Mouse (Mus musculus): ENCODE data around the gene Psmd12. TPM values are rescaled to one million over a fixed set of nuclear protein-coding genes. Genes with fewer than 3 reads are reported as not detected.

Gene Psmd12
- polyA plus RNA-seq (2012; ENCODE audit: insufficient read depth, insufficient read length, low replicate concordance, missing spikeins), result not detected in 2 replicates

DNA sequence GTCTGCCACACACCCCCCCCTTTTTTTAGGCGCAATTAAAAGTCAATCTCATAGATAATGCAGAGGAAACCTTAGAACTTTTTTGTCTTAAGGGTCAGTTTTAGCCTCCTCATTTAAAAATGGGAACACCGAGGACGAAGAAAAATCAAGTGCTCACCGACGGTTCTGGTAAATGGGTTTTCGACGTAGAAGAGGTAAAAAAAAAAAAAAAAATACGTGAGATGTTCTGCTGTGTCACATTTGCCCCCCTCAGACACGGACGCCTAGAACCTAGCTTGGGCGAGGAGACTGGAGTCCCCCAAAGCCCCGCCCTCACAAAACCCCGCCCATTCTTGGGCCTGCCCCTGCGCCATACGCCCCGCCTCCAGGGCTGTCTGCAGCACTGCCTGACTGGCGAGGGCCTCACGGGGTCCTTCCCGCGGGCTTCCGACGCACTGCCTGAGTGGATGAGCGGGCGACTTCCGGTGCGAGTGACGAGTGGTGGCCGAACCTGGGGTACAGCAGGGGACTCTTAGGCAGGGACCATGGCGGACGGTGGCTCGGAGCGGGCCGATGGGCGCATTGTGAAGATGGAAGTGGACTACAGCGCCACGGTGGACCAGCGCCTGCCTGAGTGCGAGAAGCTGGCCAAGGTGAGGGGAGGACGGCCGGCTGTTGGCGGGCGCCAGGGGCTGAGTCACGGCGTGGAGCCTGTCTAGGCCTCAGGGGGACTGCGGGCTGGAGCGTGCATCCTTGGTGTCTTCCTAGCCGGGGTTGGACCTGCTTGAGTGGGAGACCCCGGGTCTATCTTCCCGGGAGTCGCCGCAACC lies at the start of gene Psmd12:
Gene Psmd12, plus strand, starts transcription at position 432 of the 809 bp plus-strand sequence.
- WGBS, result under 1% methylated on average over 51 of the region's 51 CpGs
- TF ChIP-seq CTCF (IDR thresholded peaks at IDR 0.05; ENCODE audit: insufficient read depth, low read depth, low read length), result no peak
- peak; percentile 78 for TF ChIP-seq POLR2A (IDR thresholded peaks at IDR 0.05; ENCODE audit: insufficient read depth, low read depth, low read length)
- Histone ChIP-seq H3K4me1 (ENCODE audit: control insufficient read depth, insufficient read depth, low read length) (no peaks in the 10 kb centered on the region), H3K27ac (ENCODE audit: insufficient read depth, low read depth, low read length) (peak within 1 kb of the TSS; percentile 59; the same call in 1 of the 2 replicates), H3K4me3 (ENCODE audit: insufficient read depth, low read depth, low read length) (peak within 1 kb of the TSS; percentile 76)

DNA sequence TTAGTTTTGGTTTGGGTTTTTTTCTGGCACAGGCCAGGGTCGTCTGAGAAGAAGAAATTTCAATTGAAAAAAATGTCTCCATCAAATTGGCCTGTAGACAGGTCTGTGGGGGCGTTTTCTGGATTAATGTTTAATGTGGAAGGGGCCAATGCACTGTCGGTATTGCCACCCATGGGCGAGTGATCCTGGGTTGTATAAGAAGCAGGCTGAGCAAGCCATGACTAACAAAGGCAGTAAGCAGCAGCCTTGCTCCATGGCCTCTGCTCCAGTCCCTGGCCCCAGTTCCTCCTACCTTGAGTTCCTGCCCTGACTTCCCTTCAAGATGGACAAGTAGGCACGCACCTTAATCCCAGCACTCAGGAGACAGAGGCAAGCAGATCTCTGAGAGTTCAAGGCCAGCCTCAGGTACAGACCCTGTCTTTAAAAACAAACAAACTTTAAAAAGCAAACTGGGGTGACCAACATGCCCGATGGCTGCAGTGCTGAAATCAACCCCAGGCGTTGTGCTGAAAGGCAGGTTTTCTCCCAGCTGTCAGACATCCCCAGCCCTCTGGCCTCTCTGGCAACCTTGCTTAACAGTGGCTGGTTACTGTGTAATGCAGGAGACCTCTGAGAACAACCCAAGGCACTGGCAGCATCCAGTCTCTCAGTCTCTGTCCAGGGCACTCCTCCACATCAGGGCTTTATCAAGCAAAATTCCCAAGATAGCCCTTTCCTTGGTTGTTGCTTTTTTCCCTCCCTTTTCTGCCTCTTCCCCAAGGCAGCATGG lies 47.9 kb upstream of the Psmd12 start:
- H3K27ac ChIP-seq (ENCODE audit: insufficient read depth, low read depth, low read length), result no peak overlapping the region
- WGBS, result 87% methylated on average over 7 of the region's 7 CpGs
- TF ChIP-seq CTCF (IDR thresholded peaks at IDR 0.05; ENCODE audit: insufficient read depth, low read depth, low read length), result no peak
- no peak for TF ChIP-seq POLR2A (IDR thresholded peaks at IDR 0.05; ENCODE audit: insufficient read depth, low read depth, low read length)
- no peaks in the 10 kb centered on the region for H3K4me1 ChIP-seq (ENCODE audit: control insufficient read depth, insufficient read depth, low read length)
- no peak overlapping the region for H3K4me3 ChIP-seq (ENCODE audit: insufficient read depth, low read depth, low read length)

DNA sequence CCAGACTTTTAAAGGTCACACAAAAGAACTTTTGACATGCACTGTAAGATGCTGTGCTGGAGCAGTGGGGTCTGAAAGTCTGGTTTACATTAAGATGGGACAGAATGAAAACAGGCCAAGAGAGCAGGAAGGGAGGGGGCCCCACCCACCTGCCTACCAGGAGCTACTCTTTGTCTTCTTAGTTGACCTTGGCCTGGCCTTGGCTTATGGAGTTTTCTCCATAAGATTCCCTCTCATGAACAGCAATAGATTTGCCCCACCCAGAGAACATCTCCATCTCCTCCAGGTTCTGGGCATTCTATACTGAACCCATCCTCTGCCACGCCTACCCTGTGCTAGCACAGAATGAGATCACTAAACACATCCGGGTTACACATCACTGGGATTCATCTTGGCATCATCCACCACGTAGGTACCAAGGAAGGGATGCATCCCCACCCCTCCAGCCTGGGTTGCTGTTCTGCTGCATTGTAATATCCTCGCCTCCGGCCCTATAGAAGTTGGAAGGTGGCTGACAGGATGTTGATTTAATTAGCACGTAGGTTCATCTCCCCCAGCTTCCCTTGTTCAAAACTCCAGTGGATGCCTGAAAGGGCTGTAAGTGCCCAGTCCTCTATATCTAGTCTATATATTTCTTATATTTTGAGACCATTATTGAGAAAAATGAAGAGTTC lies 43.4 kb upstream of the Psmd12 start:
- Histone ChIP-seq H3K4me1 (ENCODE audit: control insufficient read depth, insufficient read depth, low read length) (no peaks in the 10 kb centered on the region; the same call in 1 of the 2 replicates), H3K4me3 (ENCODE audit: insufficient read depth, low read depth, low read length) (no peak overlapping the region), H3K27ac (ENCODE audit: insufficient read depth, low read depth, low read length) (no peak overlapping the region)
- 93% methylated on average over 6 of the region's 6 CpGs for WGBS
- no peak for TF ChIP-seq CTCF (IDR thresholded peaks at IDR 0.05; ENCODE audit: insufficient read depth, low read depth, low read length)
- no peak for TF ChIP-seq POLR2A (IDR thresholded peaks at IDR 0.05; ENCODE audit: insufficient read depth, low read depth, low read length)

DNA sequence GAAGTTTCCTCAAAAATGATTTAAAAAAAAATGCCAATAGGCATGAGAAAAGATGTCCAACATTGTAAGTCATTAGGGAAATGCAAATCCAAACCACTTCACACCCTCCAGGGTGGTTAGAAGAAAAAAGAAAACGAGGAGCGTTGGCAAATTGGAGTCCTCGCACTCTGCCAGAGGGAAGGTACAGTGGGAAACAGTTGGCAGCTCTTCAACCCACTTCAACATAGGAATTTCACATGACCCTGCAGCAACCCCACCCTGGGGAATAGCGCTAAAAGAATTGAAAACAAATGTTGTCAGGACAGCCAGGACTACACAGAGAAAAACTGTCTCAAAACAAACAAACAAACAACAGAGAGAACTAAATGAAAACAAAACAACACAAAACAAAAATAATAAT lies 41.6 kb upstream of the Psmd12 start:
- peaks cover 2% of the 10 kb centered on the region; the same call in 1 of the 2 replicates for H3K4me1 ChIP-seq (ENCODE audit: control insufficient read depth, insufficient read depth, low read length)

DNA sequence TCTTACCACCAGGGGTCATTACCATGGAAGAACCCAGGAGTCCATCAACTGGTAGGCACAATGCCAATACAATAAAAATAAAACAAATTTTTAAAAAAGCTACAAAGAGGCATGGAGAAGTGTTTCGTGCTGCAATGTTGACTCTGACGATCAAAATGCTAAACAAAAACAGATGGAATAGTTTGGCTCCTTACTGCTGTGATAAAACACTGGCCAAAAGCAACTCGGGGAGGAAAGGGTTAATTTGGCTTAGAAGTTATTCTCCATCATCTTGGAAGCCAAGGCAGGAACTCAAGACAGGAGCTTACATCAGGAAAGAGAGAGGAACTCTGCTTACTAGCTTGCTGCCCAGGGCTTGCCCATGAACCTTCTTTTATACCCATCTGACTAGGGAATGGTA lies 41.1 kb upstream of the Psmd12 start:
- H3K4me3 ChIP-seq (ENCODE audit: insufficient read depth, low read depth, low read length), result no peak overlapping the region
- H3K27ac ChIP-seq (ENCODE audit: insufficient read depth, low read depth, low read length), result no peak overlapping the region
- H3K4me1 ChIP-seq (ENCODE audit: control insufficient read depth, insufficient read depth, low read length), result peaks cover 2% of the 10 kb centered on the region; the same call in 1 of the 2 replicates
- no peak for TF ChIP-seq CTCF (IDR thresholded peaks at IDR 0.05; ENCODE audit: insufficient read depth, low read depth, low read length)
- TF ChIP-seq POLR2A (IDR thresholded peaks at IDR 0.05; ENCODE audit: insufficient read depth, low read depth, low read length), result no peak
- WGBS, result 69% methylated on average over 3 of the region's 3 CpGs

More for the DNA sequence above, 41.6 kb upstream of the Psmd12 start:
- Histone ChIP-seq H3K4me3 (ENCODE audit: insufficient read depth, low read depth, low read length) (no peak overlapping the region), H3K27ac (ENCODE audit: insufficient read depth, low read depth, low read length) (no peak overlapping the region)
- TF ChIP-seq CTCF (IDR thresholded peaks at IDR 0.05; ENCODE audit: insufficient read depth, low read depth, low read length) (no peak), POLR2A (IDR thresholded peaks at IDR 0.05; ENCODE audit: insufficient read depth, low read depth, low read length) (no peak)
- 38% methylated on average over 4 of the region's 4 CpGs for WGBS

DNA sequence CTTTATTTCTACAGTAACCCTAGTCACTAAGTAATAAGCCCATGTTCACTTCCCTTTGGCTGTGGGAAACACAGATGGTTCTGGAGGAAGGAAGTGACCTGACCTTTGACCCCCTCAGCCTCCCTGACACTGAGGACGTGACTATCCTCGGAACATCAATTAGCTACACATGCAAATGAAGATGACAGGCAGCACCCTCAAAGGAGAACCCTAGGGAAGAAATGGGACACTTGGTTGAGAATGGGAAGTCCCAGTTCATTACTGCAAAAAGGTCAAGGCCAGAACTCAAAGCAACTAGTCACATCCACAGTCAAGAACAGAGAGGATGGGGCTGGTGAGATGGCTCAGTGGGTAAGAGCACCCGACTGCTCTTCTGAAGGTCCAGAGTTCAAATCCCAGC lies 38.2 kb upstream of the Psmd12 start:
- H3K27ac ChIP-seq (ENCODE audit: insufficient read depth, low read depth, low read length), result no peak overlapping the region
- H3K4me1 ChIP-seq (ENCODE audit: control insufficient read depth, insufficient read depth, low read length), result peaks cover 2% of the 10 kb centered on the region; the same call in 1 of the 2 replicates
- 81% methylated on average over 3 of the region's 3 CpGs for WGBS
- no peak for TF ChIP-seq CTCF (IDR thresholded peaks at IDR 0.05; ENCODE audit: insufficient read depth, low read depth, low read length)
- TF ChIP-seq POLR2A (IDR thresholded peaks at IDR 0.05; ENCODE audit: insufficient read depth, low read depth, low read length), result no peak
- no peak overlapping the region for H3K4me3 ChIP-seq (ENCODE audit: insufficient read depth, low read depth, low read length)

DNA sequence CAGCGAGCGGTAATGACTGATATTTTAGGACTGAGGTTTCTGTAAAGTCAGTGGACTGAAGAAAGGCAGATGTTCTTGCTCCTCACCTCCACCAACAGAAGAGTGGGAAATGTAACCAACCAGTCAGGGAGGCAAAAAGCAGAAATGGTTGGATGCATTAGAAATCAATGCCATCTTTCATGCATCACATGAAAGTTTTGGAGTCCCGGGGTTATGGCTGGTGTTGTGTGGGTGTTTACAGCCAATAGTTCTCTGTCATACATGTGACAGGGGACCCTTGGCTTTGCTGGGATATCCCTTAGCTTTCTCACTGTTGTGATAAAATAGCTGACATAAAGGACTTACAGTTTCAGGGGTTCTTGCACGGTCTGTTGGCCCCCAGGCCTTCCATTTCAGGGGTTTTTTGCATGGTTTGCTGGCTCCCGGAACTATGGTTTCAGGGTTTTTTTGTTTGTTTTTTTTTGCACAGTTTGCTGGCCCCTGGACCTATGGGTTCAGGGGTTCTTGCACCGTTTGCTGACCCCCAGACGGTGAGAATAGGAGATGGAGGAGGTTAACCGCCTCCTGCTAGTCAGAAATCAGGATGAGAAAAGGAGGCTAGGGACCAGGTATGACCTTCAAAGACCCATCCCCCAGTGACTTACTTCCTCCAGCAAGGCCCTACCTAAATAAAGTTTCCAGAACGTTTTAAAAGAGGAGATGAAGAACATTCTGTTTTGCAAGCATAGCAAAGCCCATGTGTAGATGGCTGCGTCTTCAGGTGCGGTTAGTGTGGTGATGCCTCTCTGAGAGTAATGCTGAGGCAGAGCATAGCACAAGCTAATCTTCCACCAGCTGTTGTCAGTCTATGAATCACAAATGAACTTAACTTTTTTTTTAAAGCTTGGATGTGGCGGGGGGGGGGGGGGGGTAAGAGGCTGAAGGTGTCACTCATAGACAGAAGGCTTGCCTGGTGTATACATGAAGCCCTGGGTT lies 35.9 kb upstream of the Psmd12 start:
- WGBS, result 85% methylated on average over 12 of the region's 12 CpGs
- TF ChIP-seq CTCF (IDR thresholded peaks at IDR 0.05; ENCODE audit: insufficient read depth, low read depth, low read length), result no peak
- TF ChIP-seq POLR2A (IDR thresholded peaks at IDR 0.05; ENCODE audit: insufficient read depth, low read depth, low read length), result no peak
- Histone ChIP-seq H3K27ac (ENCODE audit: insufficient read depth, low read depth, low read length) (no peak overlapping the region), H3K4me1 (ENCODE audit: control insufficient read depth, insufficient read depth, low read length) (peaks cover 5% of the 10 kb centered on the region), H3K4me3 (ENCODE audit: insufficient read depth, low read depth, low read length) (no peak overlapping the region)

DNA sequence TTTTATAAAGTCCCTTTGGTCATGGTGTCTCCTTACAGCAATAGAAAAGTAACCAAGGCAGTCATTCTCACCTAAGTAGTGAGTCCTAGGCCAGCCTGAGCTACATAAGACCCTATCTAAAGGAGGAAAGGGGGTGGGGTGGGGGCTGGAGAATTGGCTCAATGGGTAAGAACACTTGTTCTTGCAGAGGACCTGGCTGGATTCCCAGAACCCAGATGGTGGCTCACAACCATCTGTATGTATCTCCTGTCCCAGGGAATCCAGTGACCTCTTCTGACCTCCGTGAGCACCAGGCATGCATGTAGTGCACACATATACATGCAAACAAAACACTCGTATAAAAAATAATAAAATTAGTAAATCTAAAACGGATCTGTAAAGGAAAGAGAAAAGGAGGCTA lies 33.6 kb upstream of the Psmd12 start:
- WGBS, result 80% methylated on average over 3 of the region's 3 CpGs
- Histone ChIP-seq H3K4me3 (ENCODE audit: insufficient read depth, low read depth, low read length) (no peak overlapping the region), H3K4me1 (ENCODE audit: control insufficient read depth, insufficient read depth, low read length) (peaks cover 8% of the 10 kb centered on the region), H3K27ac (ENCODE audit: insufficient read depth, low read depth, low read length) (no peak overlapping the region)
- TF ChIP-seq POLR2A (IDR thresholded peaks at IDR 0.05; ENCODE audit: insufficient read depth, low read depth, low read length) (no peak), CTCF (IDR thresholded peaks at IDR 0.05; ENCODE audit: insufficient read depth, low read depth, low read length) (no peak)

Data from olfactory bulb, adult 2 months (tissue).